Mouse (Mus musculus) fat pad, adult 2 months (tissue): Measurements from ENCODE around the gene Cga.
"Not testable (repeated sequence)": the region's sequence is repeated elsewhere in the genome, so short reads cannot be mapped to it uniquely, and the experiment has no call there.

Experiments used
- DNase-seq: peaks from one replicate; pipeline ENCODE4 v3.0.0-alpha.2; 2011; ENCODE audit warnings: low read depth, low spot score; ENCODE audit errors: extremely low read depth

Gene Cga

DNA sequence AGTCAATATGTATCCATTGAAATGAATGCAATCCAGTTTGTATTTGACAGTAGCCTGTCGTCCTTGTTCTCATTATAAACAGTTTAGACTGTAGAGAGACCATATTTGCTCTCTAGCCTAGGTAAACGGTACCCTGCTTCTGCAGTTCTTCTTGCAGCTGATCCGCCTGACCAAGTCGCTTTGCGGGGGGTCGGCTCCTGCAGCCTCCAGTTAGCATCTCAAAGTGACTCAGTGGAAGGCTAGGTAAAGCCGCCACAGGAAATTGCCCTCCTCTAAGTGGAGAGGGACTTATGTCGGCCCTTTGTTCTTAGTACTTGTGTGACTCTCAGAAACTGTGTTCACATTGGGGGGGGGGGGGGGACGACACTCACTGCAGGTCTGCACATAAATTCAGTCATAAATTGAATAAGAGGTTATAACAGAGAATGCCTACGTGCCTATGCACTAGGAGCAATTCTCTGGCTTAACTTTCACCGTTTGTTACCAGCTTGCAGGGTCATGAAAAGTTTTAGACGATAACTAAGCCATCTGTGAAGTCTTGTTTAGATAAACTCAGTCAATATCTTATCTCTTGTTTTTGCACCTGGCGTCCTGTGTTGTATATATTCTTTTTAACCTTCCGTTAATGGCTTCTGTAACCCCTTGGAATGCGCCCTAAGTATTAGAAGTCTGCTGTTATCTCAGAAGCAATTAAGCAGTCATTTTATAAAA, 4.3 kb upstream of the Cga start:
- no peak for DNase-seq

DNA sequence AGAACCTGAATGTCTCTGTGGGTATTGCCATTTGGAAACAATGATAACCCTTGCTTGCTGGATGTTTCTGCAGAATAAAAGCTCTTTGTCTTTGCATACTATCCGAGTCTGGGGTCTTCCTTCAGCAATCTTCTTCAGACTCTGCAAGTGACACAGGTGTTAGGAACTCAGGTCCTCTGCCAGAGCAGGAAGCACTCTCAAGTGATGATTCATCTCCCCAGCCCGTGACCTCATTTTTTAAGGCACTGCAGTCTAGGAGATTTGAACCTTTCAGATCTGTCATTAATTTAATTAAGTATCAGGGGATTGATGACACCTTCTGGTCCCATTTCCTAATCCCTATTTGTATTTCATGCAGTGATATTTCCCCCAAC, 3.8 kb upstream of the Cga start:
- no peak for DNase-seq

GRCm38 (mm10) chr4:34898497-34898896, 4.9 kb downstream of the Cga start:
- DNase-seq = no peak

- DNase-seq = no peak
Observed at GRCm38 (mm10) chr4:34899322-34899721, 5.7 kb downstream of the Cga start.

DNA sequence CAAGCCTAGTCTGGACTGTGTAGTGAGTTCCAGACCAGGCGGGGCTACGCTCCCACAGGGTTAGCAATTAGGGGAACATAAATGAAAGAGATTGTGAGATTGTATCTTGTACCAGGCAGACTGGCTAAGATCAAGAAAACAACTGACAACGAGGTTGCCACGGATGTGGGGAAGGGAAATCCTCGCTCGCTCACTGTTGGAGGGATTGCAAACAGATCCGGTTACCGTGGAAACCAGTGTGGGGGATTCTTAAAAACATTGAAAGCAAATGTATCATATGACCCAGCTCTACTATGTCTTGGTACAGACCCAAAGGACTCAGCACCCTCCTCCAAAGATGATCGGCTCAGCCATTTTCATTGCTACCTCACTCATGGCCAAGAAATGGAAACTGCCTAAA, 6.6 kb downstream of the Cga start:
- no peak for DNase-seq

DNA sequence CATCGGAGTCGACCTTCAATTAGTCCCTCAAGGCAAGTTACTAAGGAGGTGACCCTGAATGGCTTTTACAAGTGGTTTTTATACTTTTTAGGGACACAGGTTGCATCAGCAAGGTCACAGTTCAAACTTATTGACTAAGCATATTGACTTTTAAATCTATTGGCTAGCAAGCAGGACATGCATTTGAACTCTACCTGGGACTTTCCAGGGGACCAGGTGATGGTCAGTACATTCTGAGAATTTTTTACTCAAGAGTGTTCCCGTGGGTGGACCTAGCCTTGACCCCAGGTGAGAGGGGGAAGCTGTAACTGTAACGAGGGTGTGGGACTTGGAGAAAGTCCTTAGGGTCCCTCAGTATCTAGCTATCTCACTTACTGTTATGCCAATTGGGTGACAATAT, 7.6 kb downstream of the Cga start:
- no peak for DNase-seq

DNA sequence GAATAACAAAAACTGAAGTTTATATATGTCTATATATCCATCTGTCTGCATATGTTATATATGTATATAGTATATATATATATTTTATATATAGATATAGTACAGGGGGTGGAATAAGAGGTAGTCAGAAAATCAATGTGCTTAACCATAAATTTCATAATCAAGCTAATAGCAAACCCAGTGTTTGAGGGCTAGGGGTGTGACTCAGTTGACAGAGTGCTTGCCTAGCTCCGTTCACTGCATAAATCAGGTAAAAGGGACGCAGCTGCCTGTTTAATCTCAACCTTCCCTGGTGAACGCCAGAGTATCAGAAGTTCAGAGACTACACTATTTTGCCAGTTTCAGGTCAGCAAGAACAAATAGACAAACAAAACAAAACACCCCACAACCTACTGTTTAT, 8.0 kb downstream of the Cga start:
- not testable (repeated sequence) for DNase-seq

- DNase-seq = no peak
Observed at GRCm38 (mm10) chr4:34905396-34905795, 11.8 kb downstream of the Cga start.

GRCm38 (mm10) chr4:34906151-34906550, 12.6 kb downstream of the Cga start:
- DNase-seq = no peak

GRCm38 (mm10) chr4:34907026-34907425, 13.4 kb downstream of the Cga start:
- no peak for DNase-seq

DNA sequence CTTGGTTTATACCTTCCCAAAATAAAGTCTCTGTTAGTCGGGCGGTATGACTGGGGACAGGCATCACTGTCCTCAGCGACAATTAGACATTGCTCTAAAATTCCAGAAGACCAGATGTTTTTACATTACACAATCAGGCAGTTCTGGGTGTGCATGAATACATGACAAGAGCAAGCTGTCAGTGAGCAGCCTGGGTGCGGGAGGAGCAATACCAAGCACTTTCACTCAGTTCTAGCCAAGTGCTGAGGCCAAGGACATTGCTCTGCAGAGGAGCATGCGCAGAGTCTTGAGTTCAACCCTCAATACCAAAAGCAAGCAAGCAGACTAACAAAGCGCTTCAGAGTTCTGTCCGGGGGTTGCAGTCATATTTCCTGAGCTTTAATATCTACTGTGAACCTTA, 14.5 kb downstream of the Cga start:
- DNase-seq = no peak

- no peak for DNase-seq
Observed at GRCm38 (mm10) chr4:34911401-34911800, 17.8 kb downstream of the Cga start.

DNA sequence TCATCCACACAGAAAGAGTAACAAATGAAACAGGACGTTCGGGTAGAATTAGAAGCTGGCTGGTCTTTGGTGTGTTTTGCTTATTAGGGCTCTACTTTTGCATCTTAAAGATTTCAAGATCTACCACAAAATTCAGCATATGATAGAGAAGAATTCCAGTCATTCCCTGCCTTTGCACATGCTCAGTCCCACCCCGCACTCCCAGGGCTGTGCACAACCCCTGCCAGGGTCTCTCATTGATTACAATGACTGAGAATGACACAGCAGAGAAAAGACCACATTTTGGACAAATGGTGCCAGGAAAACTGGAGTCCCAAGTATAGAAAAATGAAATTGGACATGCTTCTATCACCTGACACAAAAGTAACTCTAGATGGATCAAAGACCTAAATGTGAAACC, 18.6 kb downstream of the Cga start:
- no peak for DNase-seq

- no peak for DNase-seq
Observed at GRCm38 (mm10) chr4:34917400-34917799, 23.8 kb downstream of the Cga start.

DNA sequence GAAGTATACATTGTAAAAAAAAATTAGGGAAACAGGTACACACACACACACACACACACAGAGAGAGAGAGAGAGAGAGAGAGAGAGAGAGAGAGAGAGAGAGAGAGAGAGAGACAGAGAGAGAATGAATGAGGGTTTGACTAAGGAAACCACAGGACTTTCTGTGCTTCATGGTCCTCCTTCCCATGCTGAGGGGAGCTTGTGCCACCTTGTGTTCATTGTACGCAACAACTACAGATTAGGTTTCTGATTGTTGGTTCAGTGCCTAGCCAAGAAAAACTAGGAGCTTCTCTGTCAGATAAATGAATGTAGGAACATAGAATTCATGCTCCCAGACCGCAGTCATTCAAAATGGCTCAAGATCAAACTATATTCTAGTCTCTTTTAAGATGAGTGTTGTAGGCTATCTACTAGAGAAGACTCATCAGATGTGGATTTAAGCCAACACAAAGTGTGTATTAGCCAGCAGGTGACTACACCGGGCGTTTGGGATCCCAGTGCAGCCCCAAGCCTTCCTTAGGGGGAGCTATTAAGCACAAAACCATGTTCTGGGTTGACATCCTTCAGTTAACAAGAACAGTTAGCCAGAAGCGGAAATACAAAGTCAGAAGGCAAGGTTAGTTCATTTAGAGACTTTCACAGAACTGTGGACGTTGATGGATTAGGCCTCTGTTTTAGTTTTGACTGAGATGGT, 28.7 kb downstream of the Cga start:
- no peak for DNase-seq

- DNase-seq = not testable (repeated sequence)
Observed at GRCm38 (mm10) chr4:34928386-34928785, 34.8 kb downstream of the Cga start.

DNA sequence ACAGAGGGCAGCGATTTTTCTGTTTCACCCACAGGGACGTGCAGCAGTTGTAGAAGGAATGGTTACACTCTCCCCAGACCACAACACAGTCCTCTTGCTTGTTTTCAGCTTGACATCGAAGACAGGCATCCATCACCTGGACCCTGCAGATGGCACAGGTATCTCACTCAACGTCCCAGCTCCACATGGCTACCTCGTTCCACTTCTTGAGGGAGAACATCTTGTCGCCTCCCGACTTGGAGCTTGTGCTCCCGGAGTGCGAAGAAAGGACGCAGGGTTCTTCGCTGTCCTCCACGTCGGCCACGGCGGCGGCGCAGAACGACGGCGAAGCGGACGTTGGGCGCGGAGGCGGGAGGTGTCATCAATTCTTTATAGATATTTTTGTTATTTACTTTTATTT, 47.5 kb downstream of the Cga start:
- DNase-seq = no peak

- DNase-seq = no peak
Observed at GRCm38 (mm10) chr4:34947181-34947580, 53.6 kb downstream of the Cga start.

GRCm38 (mm10) chr4:34953716-34954115, 60.1 kb downstream of the Cga start:
- DNase-seq = no peak
